ENCODE assay signal across 9 mouse cellular contexts in the genomic region with DNA sequence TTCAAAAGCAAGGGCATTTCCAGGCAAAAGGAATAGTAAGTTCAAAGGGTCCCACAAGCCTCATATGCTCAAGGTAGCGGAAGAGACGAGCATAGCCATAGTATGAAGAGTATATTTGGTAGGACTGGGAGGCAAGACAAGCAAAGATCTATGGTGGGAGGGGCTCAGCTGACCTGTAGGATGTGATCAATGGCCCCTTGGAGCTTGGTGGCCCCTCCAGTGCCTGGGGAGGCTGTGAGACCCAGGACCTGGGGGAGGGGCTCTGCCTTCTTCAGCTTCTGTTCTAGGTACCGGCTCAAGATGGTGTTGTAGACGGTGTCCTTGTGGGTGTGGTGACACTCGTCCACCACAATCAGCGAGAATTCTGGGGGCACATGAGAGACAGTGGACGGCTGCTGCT. TPM values are rescaled to one million over a fixed set of nuclear protein-coding genes. Genes with fewer than 3 reads are reported as not detected.
DNase-seq lines count a peak whose midpoint lies in the region; ATAC-seq and TF ChIP-seq lines count a peak whose summit lies in the region.
"Had no signal": no experiment of that assay in that cellular context is flagged by ENCODE, and none has a peak within 500 bp of the region (broad histone marks: within the 10 kb centered on the region; RNA-seq: fewer than 3 reads in every experiment).

No protein-coding gene starts in this region.

- WGBS in forebrain, embryonic 13.5 days: 46% methylated on average over 7 of the region's 7 CpGs
- whole genome bisulfite sequencing in forebrain, embryonic 11.5 days: 49% methylated on average over 7 of the region's 7 CpGs
- WGBS in lung, embryonic 15.5 days: 44% methylated on average over 7 of the region's 7 CpGs
- WGBS in hindbrain, embryonic 16.5 days: 44% methylated on average over 7 of the region's 7 CpGs

- H3K4me2 ChIP-seq in forebrain, embryonic 13.5 days: peak overlapping the region; percentile 28
- no peak overlapping the region for H3K4me2 ChIP-seq in forebrain, embryonic 11.5 days (ENCODE audit: low read depth, low read length, severe bottlenecking)
- H3K4me2 ChIP-seq in lung, embryonic 15.5 days: peak overlapping the region; percentile 40
- H3K4me2 ChIP-seq in hindbrain, embryonic 16.5 days (ENCODE audit: low read length): peak overlapping the region; percentile 23
- H3K4me2 ChIP-seq in myocyte (ENCODE audit: low read depth): peak overlapping the region; percentile 73

- ATAC-seq in forebrain, embryonic 13.5 days: 0 out of 2 replicates have a peak, but pooled peaks have one; percentile 4
- no peak for ATAC-seq in forebrain, embryonic 11.5 days (replicated peaks; ENCODE audit: low FRiP score)
- no peak for ATAC-seq in lung, embryonic 15.5 days (ENCODE audit: borderline replicate concordance, extremely low read depth, low FRiP score, low TSS enrichment)
- no peak for ATAC-seq in hindbrain, embryonic 16.5 days

- intact Hi-C loops in left cerebral cortex, postnatal 25 days (cut with DNase I): loop anchor here (2.0 kb wide), 2 partner anchors 76 to 132 kb away; no protein-coding TSS in a partner anchor
- intact Hi-C loops in left cerebral cortex, postnatal 36 days (cut with DNase I): loop anchor here (2.0 to 10.0 kb wide), 2 partner anchors 132 to 278 kb away; no protein-coding TSS in a partner anchor

- H3K27me3 ChIP-seq in forebrain, embryonic 13.5 days: 0 out of 2 replicates have a peak, but pooled peaks cover 4% of the 10 kb centered on the region
- no peaks in the 10 kb centered on the region for H3K27me3 ChIP-seq in forebrain, embryonic 11.5 days (ENCODE audit: control insufficient read depth, insufficient read depth, low read length)
- H3K27me3 ChIP-seq in lung, embryonic 15.5 days: no peaks in the 10 kb centered on the region
- no peaks in the 10 kb centered on the region for H3K27me3 ChIP-seq in hindbrain, embryonic 16.5 days (replicated peaks; ENCODE audit: control insufficient read depth, insufficient read depth, low read length)
- no peaks in the 10 kb centered on the region for H3K27me3 ChIP-seq in myocyte (ENCODE audit: control insufficient read depth, insufficient read depth, insufficient read length)

- no peak overlapping the region for H3K27ac ChIP-seq in forebrain, embryonic 13.5 days
- H3K27ac ChIP-seq in forebrain, embryonic 11.5 days (ENCODE audit: low read depth, low read length): no peak overlapping the region
- H3K27ac ChIP-seq in lung, embryonic 15.5 days: no peak overlapping the region
- no peak overlapping the region for H3K27ac ChIP-seq in hindbrain, embryonic 16.5 days (ENCODE audit: low read depth, low read length)

- H3K4me3 ChIP-seq in forebrain, embryonic 13.5 days: no peak overlapping the region; the same call in 1 of the 2 replicates
- no peak overlapping the region for H3K4me3 ChIP-seq in forebrain, embryonic 11.5 days (ENCODE audit: low read depth, low read length)
- H3K4me3 ChIP-seq in lung, embryonic 15.5 days: no peak overlapping the region
- H3K4me3 ChIP-seq in hindbrain, embryonic 16.5 days (ENCODE audit: low read length): no peak overlapping the region
- H3K4me3 ChIP-seq in myocyte: no peak overlapping the region

- H3K9ac ChIP-seq in forebrain, embryonic 13.5 days: no peak overlapping the region
- no peak overlapping the region for H3K9ac ChIP-seq in forebrain, embryonic 11.5 days (ENCODE audit: low read length)
- no peak overlapping the region for H3K9ac ChIP-seq in lung, embryonic 15.5 days
- no peak overlapping the region for H3K9ac ChIP-seq in hindbrain, embryonic 16.5 days (ENCODE audit: low read depth, low read length)

- peaks cover 37% of the 10 kb centered on the region for H3K36me3 ChIP-seq in forebrain, embryonic 13.5 days (ENCODE audit: poor library complexity, severe bottlenecking)
- peaks cover 3% of the 10 kb centered on the region; the same call in 1 of the 2 replicates for H3K36me3 ChIP-seq in forebrain, embryonic 11.5 days (ENCODE audit: control insufficient read depth, insufficient read depth, low read length)
- peaks cover 31% of the 10 kb centered on the region for H3K36me3 ChIP-seq in lung, embryonic 15.5 days
- H3K36me3 ChIP-seq in hindbrain, embryonic 16.5 days (ENCODE audit: control insufficient read depth, insufficient read depth, low read length): peaks cover 22% of the 10 kb centered on the region
- peaks cover 10% of the 10 kb centered on the region for H3K36me3 ChIP-seq in myocyte (ENCODE audit: control insufficient read depth, insufficient read depth)

- H3ac ChIP-seq in myocyte (ENCODE audit: control insufficient read depth, insufficient read length): no peak overlapping the region

- H3K79me2 ChIP-seq in myocyte (ENCODE audit: control insufficient read depth, insufficient read depth): no peaks in the 10 kb centered on the region

- no peak for DNase-seq in forebrain, embryonic 11.5 days (ENCODE audit: low spot score)
- no peak for DNase-seq in lung, postnatal 25 days (ENCODE audit: low spot score)
- DNase-seq in left cerebral cortex, postnatal 25 days (ENCODE audit: low spot score in 2 of 2): no peak
- no peak for DNase-seq in left cerebral cortex, postnatal 36 days (ENCODE audit: low spot score in 2 of 2)

- H3K9me3 ChIP-seq in forebrain, embryonic 13.5 days (replicated peaks): no peaks in the 10 kb centered on the region
- H3K9me3 ChIP-seq in forebrain, embryonic 11.5 days (ENCODE audit: control insufficient read depth, low read length): no peaks in the 10 kb centered on the region
- H3K9me3 ChIP-seq in lung, embryonic 15.5 days: no peaks in the 10 kb centered on the region
- H3K9me3 ChIP-seq in hindbrain, embryonic 16.5 days (ENCODE audit: control insufficient read depth, low read length): no peaks in the 10 kb centered on the region

- H3K4me1 ChIP-seq in forebrain, embryonic 13.5 days: peaks cover 7% of the 10 kb centered on the region; the same call in 1 of the 2 replicates
- 0 out of 2 replicates have a peak, but pooled peaks cover 2% of the 10 kb centered on the region for H3K4me1 ChIP-seq in forebrain, embryonic 11.5 days (replicated peaks; ENCODE audit: control insufficient read depth, insufficient read depth, low read length)
- peaks cover 17% of the 10 kb centered on the region for H3K4me1 ChIP-seq in lung, embryonic 15.5 days
- no peaks in the 10 kb centered on the region; the same call in 1 of the 2 replicates for H3K4me1 ChIP-seq in hindbrain, embryonic 16.5 days (ENCODE audit: control insufficient read depth, insufficient read depth, low read depth, low read length)

- no peak for TF ChIP-seq POLR2A in myocyte (IDR thresholded peaks at IDR 0.05; ENCODE audit: insufficient read length, low read depth)

TF ChIP-seq in myocyte, 11 proteins besides CTCF, POLR2A, EP300 and RAD21:
- no peak for TF ChIP-seq MAX (IDR thresholded peaks at IDR 0.05; ENCODE audit: low read depth)
- no peak for TF ChIP-seq USF1 (IDR thresholded peaks at IDR 0.05; ENCODE audit: low read depth)

RNA-seq across cellular contexts. Expression of a gene that starts 1.2 kb away (rescaled TPM):
- 1.8 and 2.1 TPM in 2 replicates for polyA plus RNA-seq in forebrain, embryonic 13.5 days (2015; fragmentation: Nextera tagmentation; extraction: Ambion mirVana)
- 3.1 and 4.3 TPM in 2 replicates for polyA plus RNA-seq in forebrain, embryonic 11.5 days (2014; fragmentation: Nextera tagmentation; extraction: Ambion mirVana)
- 3.0 and 3.8 TPM in 2 replicates for polyA plus RNA-seq in lung, embryonic 15.5 days (2015; fragmentation: Nextera tagmentation; extraction: Ambion mirVana)
- polyA plus RNA-seq in hindbrain, embryonic 16.5 days (2015; fragmentation: Nextera tagmentation; extraction: Ambion mirVana): 2.5 and 2.6 TPM in 2 replicates
- 0.40 TPM for polyA plus RNA-seq in myocyte (2012; fragmentation: generic; extraction: Trizol)
- 1 to 10 TPM; 1.9 to 2.6 TPM for total RNA-seq in left cerebral cortex, postnatal 25 days (2021)
- total RNA-seq in left cerebral cortex, postnatal 36 days (2021): 1 to 10 TPM; 2.0 to 2.8 TPM

RNA-seq across cellular contexts. Expression of a gene that starts 9.4 kb away (rescaled TPM):
- polyA plus RNA-seq in forebrain, embryonic 13.5 days (2015; fragmentation: Nextera tagmentation; extraction: Ambion mirVana): 41.6 and 48.7 TPM in 2 replicates
- 80.7 and 82.0 TPM in 2 replicates for polyA plus RNA-seq in forebrain, embryonic 11.5 days (2014; fragmentation: Nextera tagmentation; extraction: Ambion mirVana)
- 52.9 and 56.1 TPM in 2 replicates for polyA plus RNA-seq in lung, embryonic 15.5 days (2015; fragmentation: Nextera tagmentation; extraction: Ambion mirVana)
- 62.2 and 67.8 TPM in 2 replicates for polyA plus RNA-seq in hindbrain, embryonic 16.5 days (2015; fragmentation: Nextera tagmentation; extraction: Ambion mirVana)
- 29.9 TPM for polyA plus RNA-seq in myocyte (2012; fragmentation: generic; extraction: Trizol)
- total RNA-seq in left cerebral cortex, postnatal 25 days (2021): 10 to 100 TPM; 58.9 to 59.4 TPM
- 10 to 100 TPM; 63.1 to 65.4 TPM for total RNA-seq in left cerebral cortex, postnatal 36 days (2021)

RNA-seq across cellular contexts. Expression of a gene that starts 10.7 kb away (rescaled TPM):
- 0.18 and 0.48 TPM in 2 replicates for polyA plus RNA-seq in forebrain, embryonic 13.5 days (2015; fragmentation: Nextera tagmentation; extraction: Ambion mirVana)
- polyA plus RNA-seq in forebrain, embryonic 11.5 days (2014; fragmentation: Nextera tagmentation; extraction: Ambion mirVana): 0.16 TPM in 1 of 2 replicates, not detected in the other
- 0.06 and 0.13 TPM in 2 replicates for polyA plus RNA-seq in lung, embryonic 15.5 days (2015; fragmentation: Nextera tagmentation; extraction: Ambion mirVana)
- 2.0 and 2.3 TPM in 2 replicates for polyA plus RNA-seq in hindbrain, embryonic 16.5 days (2015; fragmentation: Nextera tagmentation; extraction: Ambion mirVana)
- polyA plus RNA-seq in myocyte (2012; fragmentation: generic; extraction: Trizol): 0.24 TPM
- total RNA-seq in left cerebral cortex, postnatal 25 days (2021): under 1 TPM; 0.16 to 0.30 TPM
- total RNA-seq in left cerebral cortex, postnatal 36 days (2021): under 1 TPM; 0.39 to 0.47 TPM

RNA-seq across cellular contexts. Expression of a gene that starts 10.7 kb away (rescaled TPM):
- not detected in 2 replicates for polyA plus RNA-seq in forebrain, embryonic 13.5 days (2015; fragmentation: Nextera tagmentation; extraction: Ambion mirVana)
- 0.36 and 0.45 TPM in 2 replicates for polyA plus RNA-seq in forebrain, embryonic 11.5 days (2014; fragmentation: Nextera tagmentation; extraction: Ambion mirVana)
- polyA plus RNA-seq in lung, embryonic 15.5 days (2015; fragmentation: Nextera tagmentation; extraction: Ambion mirVana): 0.23 and 0.32 TPM in 2 replicates
- 0.34 TPM in 1 of 2 replicates, not detected in the other for polyA plus RNA-seq in hindbrain, embryonic 16.5 days (2015; fragmentation: Nextera tagmentation; extraction: Ambion mirVana)
- polyA plus RNA-seq in myocyte (2012; fragmentation: generic; extraction: Trizol): 0.23 TPM
- total RNA-seq in left cerebral cortex, postnatal 25 days (2021): not detected
- not detected for total RNA-seq in left cerebral cortex, postnatal 36 days (2021)
- total RNA-seq: gastrocnemius, postnatal 14 days had no signal

RNA-seq across cellular contexts. Expression of a gene that starts 35.1 kb away (rescaled TPM):
- 22.7 and 23.1 TPM in 2 replicates for polyA plus RNA-seq in forebrain, embryonic 13.5 days (2015; fragmentation: Nextera tagmentation; extraction: Ambion mirVana)
- polyA plus RNA-seq in forebrain, embryonic 11.5 days (2014; fragmentation: Nextera tagmentation; extraction: Ambion mirVana): 39.4 and 50.5 TPM in 2 replicates
- 24.4 and 26.0 TPM in 2 replicates for polyA plus RNA-seq in lung, embryonic 15.5 days (2015; fragmentation: Nextera tagmentation; extraction: Ambion mirVana)
- polyA plus RNA-seq in hindbrain, embryonic 16.5 days (2015; fragmentation: Nextera tagmentation; extraction: Ambion mirVana): 43.7 and 43.8 TPM in 2 replicates
- polyA plus RNA-seq in myocyte (2012; fragmentation: generic; extraction: Trizol): 128 TPM
- total RNA-seq in left cerebral cortex, postnatal 25 days (2021): 100 to 1,000 TPM; 152 to 158 TPM
- 100 to 1,000 TPM; 138 to 156 TPM for total RNA-seq in left cerebral cortex, postnatal 36 days (2021)
